28 mouse cellular contexts compared by ENCODE assay signal in genomic region chr4:49927045-49927444, GRCm38 (mm10).
DNase-seq lines count a peak whose midpoint lies in the region; ATAC-seq and TF ChIP-seq lines count a peak whose summit lies in the region.
"Had no signal": no experiment of that assay in that cellular context is flagged by ENCODE, and none has a peak within 500 bp of the region (broad histone marks: within the 10 kb centered on the region; RNA-seq: fewer than 3 reads in every experiment).

No protein-coding gene starts in this region.

- no peaks in the 10 kb centered on the region for H3K36me3 ChIP-seq in embryonic facial prominence, embryonic 14.5 days (ENCODE audit: control insufficient read depth, insufficient read depth, low read length)
- H3K36me3 ChIP-seq in embryonic facial prominence, embryonic 10.5 days (replicated peaks) = no peaks in the 10 kb centered on the region
- H3K36me3 ChIP-seq in lung, embryonic 14.5 days (ENCODE audit: insufficient read depth) = no peaks in the 10 kb centered on the region
- H3K36me3 ChIP-seq in intestine, embryonic 15.5 days = no peaks in the 10 kb centered on the region
- H3K36me3 ChIP-seq in stomach, embryonic 16.5 days (ENCODE audit: control insufficient read depth, insufficient read depth, low read length) = no peaks in the 10 kb centered on the region
- H3K36me3 ChIP-seq: embryonic facial prominence, embryonic 12.5 days; forebrain, embryonic 10.5 days; forebrain, embryonic 15.5 days; heart, embryonic 12.5 days; liver, embryonic 12.5 days; midbrain, embryonic 10.5 days; midbrain, embryonic 15.5 days had no signal

- H3K9me3 ChIP-seq in embryonic facial prominence, embryonic 14.5 days (ENCODE audit: control insufficient read depth, low read length) = no peaks in the 10 kb centered on the region
- H3K9me3 ChIP-seq in embryonic facial prominence, embryonic 10.5 days = no peaks in the 10 kb centered on the region
- no peaks in the 10 kb centered on the region for H3K9me3 ChIP-seq in lung, embryonic 14.5 days (ENCODE audit: low read depth, low read length)
- H3K9me3 ChIP-seq in intestine, embryonic 15.5 days = no peaks in the 10 kb centered on the region
- H3K9me3 ChIP-seq in stomach, embryonic 16.5 days (replicated peaks; ENCODE audit: control insufficient read depth, low read length) = no peaks in the 10 kb centered on the region
- H3K9me3 ChIP-seq: embryonic facial prominence, embryonic 12.5 days; forebrain, embryonic 10.5 days; forebrain, embryonic 15.5 days; heart, embryonic 12.5 days; liver, embryonic 12.5 days; midbrain, embryonic 10.5 days; midbrain, embryonic 15.5 days had no signal

- no peak overlapping the region for H3K9ac ChIP-seq in embryonic facial prominence, embryonic 14.5 days (ENCODE audit: low read depth, low read length)
- H3K9ac ChIP-seq in lung, embryonic 14.5 days = no peak overlapping the region
- no peak overlapping the region for H3K9ac ChIP-seq in intestine, embryonic 15.5 days
- H3K9ac ChIP-seq in stomach, embryonic 16.5 days (ENCODE audit: low read length) = no peak overlapping the region
- H3K9ac ChIP-seq: embryonic facial prominence, embryonic 12.5 days; forebrain, embryonic 15.5 days; heart, embryonic 12.5 days; liver, embryonic 12.5 days; liver, postnatal 0 days; midbrain, embryonic 15.5 days had no signal

- no peaks in the 10 kb centered on the region for H3K27me3 ChIP-seq in embryonic facial prominence, embryonic 14.5 days (replicated peaks; ENCODE audit: control insufficient read depth, insufficient read depth, low read length)
- H3K27me3 ChIP-seq in embryonic facial prominence, embryonic 10.5 days (replicated peaks; ENCODE audit: low read depth, poor library complexity, severe bottlenecking) = no peaks in the 10 kb centered on the region
- no peaks in the 10 kb centered on the region for H3K27me3 ChIP-seq in lung, embryonic 14.5 days (ENCODE audit: insufficient read depth, low read length)
- H3K27me3 ChIP-seq in intestine, embryonic 15.5 days (replicated peaks) = no peaks in the 10 kb centered on the region
- H3K27me3 ChIP-seq in stomach, embryonic 16.5 days (ENCODE audit: control insufficient read depth, insufficient read depth, low read length) = no peaks in the 10 kb centered on the region
- H3K27me3 ChIP-seq: CH12.LX; embryonic facial prominence, embryonic 12.5 days; forebrain, embryonic 15.5 days; heart, embryonic 12.5 days; liver, embryonic 12.5 days; midbrain, embryonic 15.5 days had no signal

- WGBS in embryonic facial prominence, embryonic 14.5 days = 90% methylated on average over 1 of the region's 1 CpGs
- WGBS in embryonic facial prominence, embryonic 10.5 days = 78% methylated on average over 1 of the region's 1 CpGs
- WGBS in lung, embryonic 14.5 days = 69% methylated on average over 1 of the region's 1 CpGs
- 80% methylated on average over 1 of the region's 1 CpGs for WGBS in intestine, embryonic 15.5 days
- whole genome bisulfite sequencing in stomach, embryonic 16.5 days = 76% methylated on average over 1 of the region's 1 CpGs

- 0 out of 2 replicates have a peak, but pooled peaks have one; percentile 6 for TF ChIP-seq CTCF in lung, embryonic 14.5 days (IDR thresholded peaks at IDR 0.05; ENCODE audit: low read depth)

- intact Hi-C loops in left cerebral cortex, postnatal 14 days (cut with DNase I) = no loop called here

- H3K27ac ChIP-seq in embryonic facial prominence, embryonic 14.5 days (replicated peaks; ENCODE audit: low read depth, low read length) = no peak overlapping the region
- H3K27ac ChIP-seq in embryonic facial prominence, embryonic 10.5 days (replicated peaks) = no peak overlapping the region
- H3K27ac ChIP-seq in lung, embryonic 14.5 days (ENCODE audit: low read depth) = no peak overlapping the region
- no peak overlapping the region for H3K27ac ChIP-seq in intestine, embryonic 15.5 days
- H3K27ac ChIP-seq in stomach, embryonic 16.5 days (ENCODE audit: low read length) = no peak overlapping the region
- H3K27ac ChIP-seq: embryonic facial prominence, embryonic 12.5 days; forebrain, embryonic 10.5 days; forebrain, embryonic 15.5 days; liver, embryonic 12.5 days; midbrain, embryonic 10.5 days; midbrain, embryonic 15.5 days had no signal

- no peak for ATAC-seq in embryonic facial prominence, embryonic 14.5 days (ENCODE audit: low read depth)
- ATAC-seq in lung, embryonic 14.5 days (ENCODE audit: insufficient read depth) = no peak
- peak; percentile 47; the same call in 1 of the 2 replicates for ATAC-seq in intestine, embryonic 15.5 days
- ATAC-seq in stomach, embryonic 16.5 days (ENCODE audit: insufficient read depth, low FRiP score) = peak; percentile 68; the same call in 1 of the 2 replicates
- ATAC-seq: activated CD4-positive, CD25-positive, alpha-beta regulatory T cell, adult 4 months; forebrain, embryonic 15.5 days; hindbrain, embryonic 16.5 days; liver, embryonic 12.5 days; liver, postnatal 0 days; midbrain, embryonic 15.5 days had no signal

- H3K4me2 ChIP-seq in embryonic facial prominence, embryonic 14.5 days (ENCODE audit: low read depth, low read length) = no peak overlapping the region
- H3K4me2 ChIP-seq in lung, embryonic 14.5 days = no peak overlapping the region
- no peak overlapping the region for H3K4me2 ChIP-seq in intestine, embryonic 15.5 days (replicated peaks)
- H3K4me2 ChIP-seq in stomach, embryonic 16.5 days (ENCODE audit: low read depth, low read length) = no peak overlapping the region
- H3K4me2 ChIP-seq: embryonic facial prominence, embryonic 12.5 days; forebrain, embryonic 15.5 days; heart, embryonic 12.5 days; liver, embryonic 12.5 days; midbrain, embryonic 15.5 days had no signal

- no peak overlapping the region for H3K4me3 ChIP-seq in embryonic facial prominence, embryonic 14.5 days (ENCODE audit: low read depth, low read length)
- H3K4me3 ChIP-seq in embryonic facial prominence, embryonic 10.5 days = no peak overlapping the region
- no peak overlapping the region for H3K4me3 ChIP-seq in lung, embryonic 14.5 days (ENCODE audit: low read depth, low read length)
- H3K4me3 ChIP-seq in intestine, embryonic 15.5 days (replicated peaks) = no peak overlapping the region
- H3K4me3 ChIP-seq in stomach, embryonic 16.5 days (replicated peaks; ENCODE audit: low read length) = no peak overlapping the region
- H3K4me3 ChIP-seq: embryonic facial prominence, embryonic 12.5 days; forebrain, embryonic 10.5 days; forebrain, embryonic 15.5 days; heart, embryonic 12.5 days; liver, embryonic 12.5 days; midbrain, embryonic 10.5 days; midbrain, embryonic 15.5 days had no signal

- no peaks in the 10 kb centered on the region for H3K4me1 ChIP-seq in embryonic facial prominence, embryonic 14.5 days (ENCODE audit: control insufficient read depth, insufficient read depth, low read length)
- H3K4me1 ChIP-seq in embryonic facial prominence, embryonic 10.5 days = no peaks in the 10 kb centered on the region
- H3K4me1 ChIP-seq in lung, embryonic 14.5 days (ENCODE audit: insufficient read depth) = no peaks in the 10 kb centered on the region
- H3K4me1 ChIP-seq in intestine, embryonic 15.5 days (replicated peaks) = no peaks in the 10 kb centered on the region
- H3K4me1 ChIP-seq in stomach, embryonic 16.5 days (ENCODE audit: control insufficient read depth, insufficient read depth, low read length) = no peaks in the 10 kb centered on the region
- H3K4me1 ChIP-seq: embryonic facial prominence, embryonic 12.5 days; forebrain, embryonic 10.5 days; forebrain, embryonic 15.5 days; heart, embryonic 12.5 days; liver, embryonic 12.5 days; midbrain, embryonic 10.5 days; midbrain, embryonic 15.5 days had no signal

- peak; percentile 4 for DNase-seq in embryonic facial prominence, embryonic 14.5 days (ENCODE audit: low spot score)
- DNase-seq in embryonic facial prominence, embryonic 10.5 days (ENCODE audit: low spot score) = no peak
- DNase-seq in lung, embryonic 14.5 days = no peak
- DNase-seq in lung, postnatal 36 days = no peak
- no peak for DNase-seq in left cerebral cortex, postnatal 14 days (ENCODE audit: low spot score in 2 of 2)
- DNase-seq: adrenal gland, adult 2 months; cerebellum, adult 8-10 months; cerebellum, postnatal 36 days; gastrocnemius, postnatal 25 days; heart, adult 18-20 months; heart, postnatal 14 days; kidney, postnatal 4 days; left cerebral cortex, postnatal 4 days; liver, postnatal 0 days; lung, postnatal 10 days; right cerebral cortex, postnatal 25 days had no signal

Comparison
In these comparisons a context has a peak if more than half of its experiments do, and no peak if none do; other contexts are left out.
1. ATAC-seq: peak in intestine, embryonic 15.5 days (single experiment) and stomach, embryonic 16.5 days (single experiment); none in embryonic facial prominence, embryonic 14.5 days (single experiment) and lung, embryonic 14.5 days (single experiment).